ENCODE assay signal across 14 mouse cellular contexts in the genomic region with DNA sequence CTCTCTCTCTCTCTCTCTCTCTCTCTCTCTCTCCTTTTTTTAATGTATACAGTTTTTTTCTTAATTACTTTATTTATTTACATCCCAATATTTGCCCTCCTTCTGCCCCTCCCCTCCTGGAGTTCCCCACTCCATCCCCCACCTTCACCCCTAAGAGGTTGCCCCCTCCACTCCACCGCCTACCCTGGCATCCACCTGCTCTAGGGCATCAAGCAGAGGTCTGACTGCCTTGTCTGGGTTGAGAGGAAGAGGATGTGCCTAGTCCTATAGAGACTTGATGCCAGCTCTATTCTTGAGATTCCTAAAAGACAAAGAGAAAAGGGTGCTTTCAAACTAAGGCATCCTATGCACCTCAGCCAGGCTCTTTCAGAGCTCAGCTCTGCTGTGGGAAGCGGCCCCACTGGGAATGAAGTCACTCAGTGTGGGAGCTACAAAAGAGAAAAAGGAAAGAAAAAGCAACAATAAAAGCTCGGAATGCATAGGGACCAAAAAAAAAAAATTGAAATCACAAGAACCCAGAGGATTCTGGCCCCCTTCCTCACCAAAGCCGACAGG.
"Had no signal": no experiment of that assay in that cellular context is flagged by ENCODE, and none has a peak within 500 bp of the region (broad histone marks: within the 10 kb centered on the region; RNA-seq: fewer than 3 reads in every experiment).

No protein-coding gene starts in this region.

- H3K9ac ChIP-seq: limb, embryonic 12.5 days; liver, embryonic 13.5 days; liver, postnatal 0 days; neural tube, embryonic 12.5 days; stomach, embryonic 15.5 days had no signal

- H3K9me3 ChIP-seq: limb, embryonic 12.5 days; liver, embryonic 13.5 days; neural tube, embryonic 12.5 days; stomach, embryonic 15.5 days had no signal

- H3K4me1 ChIP-seq: liver, embryonic 13.5 days; neural tube, embryonic 12.5 days; stomach, embryonic 15.5 days had no signal

- H3K36me3 ChIP-seq: limb, embryonic 12.5 days; liver, embryonic 13.5 days; neural tube, embryonic 12.5 days; stomach, embryonic 15.5 days had no signal

- H3K27ac ChIP-seq: limb, embryonic 12.5 days; liver, embryonic 13.5 days; neural tube, embryonic 12.5 days; stomach, embryonic 15.5 days had no signal

- H3K27me3 ChIP-seq: limb, embryonic 12.5 days; liver, embryonic 13.5 days; neural tube, embryonic 12.5 days; stomach, embryonic 15.5 days had no signal

- DNase-seq: kidney, adult 8-10 months; kidney, postnatal 25 days; layer of hippocampus, adult 9-11 months; layer of hippocampus, postnatal 36 days; liver; liver, embryonic 13.5 days; liver, postnatal 0 days; lung, postnatal 36 days; thymus, postnatal 4 days had no signal

- H3K4me2 ChIP-seq: limb, embryonic 12.5 days; liver, embryonic 13.5 days; neural tube, embryonic 12.5 days; stomach, embryonic 15.5 days had no signal

- H3K4me3 ChIP-seq: limb, embryonic 12.5 days; liver, embryonic 13.5 days; neural tube, embryonic 12.5 days; stomach, embryonic 15.5 days had no signal

- ATAC-seq: intestine, postnatal 0 days; liver, postnatal 0 days; lung, postnatal 0 days had no signal
